Mouse (Mus musculus) midbrain, postnatal 0 days (tissue): ENCODE results near the gene Cnot10. TPM values are rescaled to one million over a fixed set of nuclear protein-coding genes. Genes with fewer than 3 reads are reported as not detected.

Source experiments
- ATAC-seq: fragments of 200-750 bp; cut with Nextera tagmentation; 2 replicates; pipeline ENCODE4 v1.8.0; 2017; ENCODE audit warnings: moderate number of reproducible peaks, mild to moderate bottlenecking, moderate TSS enrichment, moderate library complexity; ENCODE audit not compliant: low FRiP score
- DNase-seq: peaks from one replicate; pipeline ENCODE4 v3.0.0-alpha.2; 2015; ENCODE audit warnings: low spot score
- H3K27ac ChIP-seq: fragments of 300-500 bp; sonication (generic); 2 replicates; pipeline ENCODE4 v1.5.1; 2014; ENCODE audit warnings: low read depth, mild to moderate bottlenecking, low read length, mixed read lengths
- H3K27me3 ChIP-seq: fragments of 300-500 bp; sonication (generic); 2 replicates; pipeline ENCODE4 v1.6.1; 2014; ENCODE audit warnings: low read length, control low read depth, mixed read lengths; ENCODE audit not compliant: insufficient read depth
- H3K36me3 ChIP-seq: fragments of 300-500 bp; sonication (generic); 2 replicates; pipeline ENCODE4 v1.6.1; 2014; ENCODE audit warnings: low read length, control low read depth, mixed read lengths; ENCODE audit not compliant: insufficient read depth
- H3K4me1 ChIP-seq: fragments of 300-500 bp; sonication (generic); 2 replicates; pipeline ENCODE4 v1.6.1; 2014; ENCODE audit warnings: mild to moderate bottlenecking, control low read depth, antibody characterized with exemption, low read length, mixed read lengths; ENCODE audit not compliant: insufficient read depth
- H3K4me2 ChIP-seq: fragments of 300-500 bp; sonication (generic); 2 replicates; pipeline ENCODE4 v1.6.1; 2014; ENCODE audit warnings: low read depth, mild to moderate bottlenecking, low read length, mixed read lengths; ENCODE audit not compliant: poor library complexity, severe bottlenecking
- H3K4me3 ChIP-seq: fragments of 300-500 bp; sonication (generic); 2 replicates; pipeline ENCODE4 v1.5.1; 2014; ENCODE audit warnings: low read depth, mild to moderate bottlenecking, low read length, moderate library complexity
- H3K9ac ChIP-seq: fragments of 300-500 bp; sonication (generic); replicated peaks from 2 replicates; pipeline ENCODE4 v1.6.1; 2014; ENCODE audit warnings: mild to moderate bottlenecking, low read length, moderate library complexity, mixed read lengths; ENCODE audit not compliant: poor library complexity, severe bottlenecking
- H3K9me3 ChIP-seq: fragments of 300-500 bp; sonication (generic); 2 replicates; pipeline ENCODE4 v1.6.1; 2016; ENCODE audit warnings: low read length, control low read depth
- CTCF ChIP-seq: IDR thresholded peaks from 2 replicates; pipeline ENCODE4 v1.5.1; 2016; ENCODE audit warnings: antibody characterized with exemption, mild to moderate bottlenecking
- WGBS: fragments of 180-500 bp; shearing (Covaris S2); extraction: QIAGEN DNeasy Blood & Tissue Kit; methylation state at CpG from one replicate; pipeline ENCODE4 v1.1.7; 2014; 5-methylcytosine and 5-hydroxymethylcytosine counted together
- polyA plus RNA-seq: library from polyadenylated mRNA; unstranded; fragments of >200 nt; fragmentation: Nextera tagmentation; extraction: Ambion mirVana; gene quantifications from 2 replicates; pipeline ENCODE4 v1.2.1, GENCODE M21; 2015
- total RNA-seq: library from RNA; depleted of rRNA; stranded (reverse); fragments of >200 nt; gene quantifications from 2 replicates; pipeline ENCODE4 v1.2.3, GENCODE M21; 2014

The Cnot10 gene
- total and polyA plus RNA-seq, 2 experiments from 2014 or later: 34.7 to 50.1 TPM

- no peak overlapping the region for H3K9ac ChIP-seq
- ATAC-seq: no peak
Observed at GRCm38 (mm10) chr9:114660983-114661382, 21.0 kb upstream of the Cnot10 start.

GRCm38 (mm10) chr9:114660506-114660905, 20.5 kb upstream of the Cnot10 start:
- no peak for ATAC-seq
- H3K27ac ChIP-seq: peak overlapping the region; percentile 64
- no peaks in the 10 kb centered on the region for H3K9me3 ChIP-seq
- H3K4me2 ChIP-seq: no peak overlapping the region
- no peak for TF ChIP-seq CTCF
- H3K36me3 ChIP-seq: no peaks in the 10 kb centered on the region
- no peak overlapping the region for H3K4me3 ChIP-seq
- 15% methylated on average over 6 of the region's 6 CpGs for WGBS
- peak; percentile 33 for DNase-seq
- no peaks in the 10 kb centered on the region for H3K27me3 ChIP-seq
- 0 out of 2 replicates have a peak overlapping the region, but pooled peaks have one; percentile 24 for H3K9ac ChIP-seq
- peaks cover 6% of the 10 kb centered on the region; the same call in 1 of the 2 replicates for H3K4me1 ChIP-seq

More at GRCm38 (mm10) chr9:114660983-114661382, 21.0 kb upstream of the Cnot10 start:
- TF ChIP-seq CTCF: no peak
- DNase-seq: no peak
- Histone ChIP-seq H3K4me3 (no peak overlapping the region), H3K36me3 (no peaks in the 10 kb centered on the region), H3K27me3 (no peaks in the 10 kb centered on the region), H3K4me1 (peaks cover 6% of the 10 kb centered on the region; the same call in 1 of the 2 replicates), H3K27ac (peak overlapping the region; percentile 64), H3K9me3 (no peaks in the 10 kb centered on the region), H3K4me2 (no peak overlapping the region)
- WGBS: 45% methylated on average over 6 of the region's 6 CpGs

GRCm38 (mm10) chr9:114656701-114657100, 16.7 kb upstream of the Cnot10 start:
- ATAC-seq (no peak), DNase-seq (no peak)
- Histone ChIP-seq H3K4me3 (no peak overlapping the region), H3K4me1 (peaks cover 6% of the 10 kb centered on the region; the same call in 1 of the 2 replicates), H3K36me3 (no peaks in the 10 kb centered on the region), H3K27me3 (no peaks in the 10 kb centered on the region), H3K9ac (no peak overlapping the region), H3K9me3 (no peaks in the 10 kb centered on the region), H3K27ac (no peak overlapping the region), H3K4me2 (no peak overlapping the region)
- 94% methylated on average over 3 of the region's 3 CpGs for WGBS
- TF ChIP-seq CTCF: no peak

GRCm38 (mm10) chr9:114655356-114655755, 15.4 kb upstream of the Cnot10 start:
- Histone ChIP-seq H3K36me3 (no peaks in the 10 kb centered on the region), H3K4me3 (no peak overlapping the region), H3K4me1 (peaks cover 2% of the 10 kb centered on the region; the same call in 1 of the 2 replicates), H3K4me2 (no peak overlapping the region), H3K27me3 (no peaks in the 10 kb centered on the region), H3K9ac (no peak overlapping the region), H3K27ac (no peak overlapping the region), H3K9me3 (no peaks in the 10 kb centered on the region)
- TF ChIP-seq CTCF: peak; percentile 25
- 89% methylated on average over 4 of the region's 4 CpGs for WGBS
- ATAC-seq (no peak), DNase-seq (no peak)

- no peak for DNase-seq
- Histone ChIP-seq H3K27ac (no peak overlapping the region), H3K27me3 (no peaks in the 10 kb centered on the region), H3K9ac (no peak overlapping the region), H3K4me3 (no peak overlapping the region), H3K4me2 (no peak overlapping the region), H3K36me3 (no peaks in the 10 kb centered on the region), H3K9me3 (no peaks in the 10 kb centered on the region), H3K4me1 (no peaks in the 10 kb centered on the region)
- ATAC-seq: no peak
- TF ChIP-seq CTCF: no peak
- WGBS: 57% methylated on average over 21 of the region's 21 CpGs
Observed at GRCm38 (mm10) chr9:114650938-114651634, 11.1 kb upstream of the Cnot10 start.

GRCm38 (mm10) chr9:114649371-114649770, 9.4 kb upstream of the Cnot10 start:
- TF ChIP-seq CTCF: no peak
- no peak overlapping the region for H3K4me2 ChIP-seq

More at GRCm38 (mm10) chr9:114649371-114649770, 9.4 kb upstream of the Cnot10 start:
- Histone ChIP-seq H3K27ac (no peak overlapping the region), H3K9ac (no peak overlapping the region), H3K9me3 (no peaks in the 10 kb centered on the region), H3K4me1 (no peaks in the 10 kb centered on the region), H3K27me3 (no peaks in the 10 kb centered on the region), H3K36me3 (no peaks in the 10 kb centered on the region), H3K4me3 (no peak overlapping the region)
- no peak for ATAC-seq
- no peak for DNase-seq
- WGBS: 74% methylated on average over 5 of the region's 5 CpGs
